Mouse (Mus musculus) liver, adult (tissue): ENCODE data around the gene Prr7.

Experiments used
- GATA4 ChIP-seq: IDR thresholded peaks from 2 replicates; pipeline ENCODE4 v1.6.1; 2014; ENCODE audit warnings: mild to moderate bottlenecking, low read length; ENCODE audit not compliant: insufficient replicate concordance

The Prr7 gene

DNA sequence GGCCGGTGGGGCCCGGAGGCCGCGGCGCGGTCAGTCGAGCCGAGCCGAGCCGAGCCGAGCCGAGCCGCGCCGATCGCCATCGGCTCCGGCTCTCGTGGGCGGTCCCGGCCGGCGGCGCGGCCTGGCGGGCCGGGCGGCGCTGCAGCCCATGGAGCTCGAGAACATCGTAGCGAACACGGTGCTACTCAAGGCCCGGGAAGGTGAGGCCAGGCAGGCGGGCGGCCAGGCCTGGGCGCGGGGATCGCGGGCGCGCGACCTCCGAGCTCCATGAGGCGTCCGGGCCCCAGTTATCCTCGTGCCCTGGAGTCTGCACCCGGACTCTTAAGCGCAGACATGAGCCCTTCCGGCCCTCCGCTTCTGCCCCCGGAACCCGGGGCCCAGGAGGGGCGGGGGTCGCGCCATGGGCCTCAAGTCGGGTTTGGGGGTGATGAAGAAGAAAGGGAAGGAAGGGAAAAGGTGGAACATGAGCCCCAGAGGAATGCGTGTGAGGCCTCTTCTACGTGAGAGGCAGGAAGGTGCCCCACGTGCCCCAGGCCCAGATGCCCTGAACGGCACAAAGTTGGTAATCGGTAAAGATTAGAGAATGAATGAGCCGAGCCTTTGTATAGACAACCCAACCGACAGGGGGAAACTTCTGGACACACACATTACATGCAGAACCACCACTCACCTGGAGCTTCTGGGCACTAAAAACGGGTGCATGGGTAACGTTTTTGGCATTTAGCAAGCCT lies 18.5 kb upstream of the Prr7 start:
- no peak for TF ChIP-seq GATA4

DNA sequence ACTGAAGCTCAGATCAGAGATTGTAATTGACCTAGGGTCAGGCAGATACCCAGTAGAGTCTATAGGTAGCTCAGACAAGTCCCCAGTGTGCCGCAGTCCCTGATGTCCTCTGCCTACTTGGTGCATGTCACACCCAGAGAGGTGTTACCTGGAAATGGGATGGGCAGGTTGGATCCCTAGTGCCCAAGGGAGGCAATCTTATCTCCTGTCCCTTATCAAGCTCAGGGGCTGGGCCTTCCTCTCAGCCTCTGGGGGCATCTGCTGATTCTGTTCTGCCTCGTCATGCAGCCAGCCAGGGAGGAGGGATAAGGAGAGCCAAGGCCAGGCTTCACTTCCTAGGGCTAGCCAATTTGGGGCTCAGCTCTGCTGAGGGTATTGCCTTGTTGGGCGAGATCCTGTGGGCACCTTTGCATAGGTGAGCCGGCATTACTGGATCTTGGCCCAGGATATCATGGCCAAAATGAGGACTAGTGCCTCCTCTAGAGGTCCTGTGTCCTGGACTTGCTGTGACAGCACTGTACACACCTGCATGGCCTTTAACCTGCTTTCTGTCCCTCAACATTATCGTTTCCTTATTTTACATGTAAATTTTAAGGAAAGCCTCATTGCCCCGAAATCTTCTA lies 17.5 kb upstream of the Prr7 start:
- no peak for TF ChIP-seq GATA4

DNA sequence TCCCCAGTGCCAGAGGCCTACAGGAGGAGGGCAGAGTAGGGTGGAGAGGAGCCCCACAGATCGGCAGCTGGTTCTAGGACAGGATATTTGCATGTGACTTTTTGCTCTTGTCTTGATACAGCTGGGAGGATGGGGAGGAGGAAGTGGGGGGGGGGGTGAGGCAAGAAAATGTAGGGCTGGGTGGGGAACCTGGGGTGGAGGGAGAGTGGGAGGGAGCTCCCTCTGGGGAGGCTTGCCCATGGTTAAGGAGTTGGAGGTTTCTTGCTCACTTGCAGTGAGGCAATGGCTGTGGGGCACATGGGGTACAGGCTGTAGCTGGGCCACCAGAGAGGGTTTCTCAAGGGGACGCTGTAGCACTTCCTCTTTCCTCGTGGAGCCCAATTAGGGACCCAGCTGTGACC lies 16.5 kb upstream of the Prr7 start:
- no peak for TF ChIP-seq GATA4

DNA sequence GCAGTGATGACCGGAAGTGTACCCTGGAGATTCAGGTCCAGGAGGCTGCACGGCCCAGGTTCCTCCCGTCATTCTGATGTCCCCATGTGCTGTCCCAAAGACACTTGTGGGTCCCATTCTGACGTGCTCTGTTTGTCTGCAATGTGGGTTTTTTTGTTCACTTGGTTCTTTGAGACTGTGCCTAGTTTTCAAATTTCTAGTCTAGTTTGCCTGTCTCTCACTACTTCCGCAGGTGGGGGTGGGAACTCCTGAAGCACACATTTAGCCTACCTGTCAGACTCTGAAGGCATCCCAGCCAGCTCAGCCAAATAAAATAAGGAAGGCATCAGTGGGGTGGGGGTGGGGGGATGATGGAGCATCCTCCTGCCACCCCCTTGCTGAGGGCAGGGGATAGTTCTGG lies 15.9 kb upstream of the Prr7 start:
- TF ChIP-seq GATA4, result no peak

DNA sequence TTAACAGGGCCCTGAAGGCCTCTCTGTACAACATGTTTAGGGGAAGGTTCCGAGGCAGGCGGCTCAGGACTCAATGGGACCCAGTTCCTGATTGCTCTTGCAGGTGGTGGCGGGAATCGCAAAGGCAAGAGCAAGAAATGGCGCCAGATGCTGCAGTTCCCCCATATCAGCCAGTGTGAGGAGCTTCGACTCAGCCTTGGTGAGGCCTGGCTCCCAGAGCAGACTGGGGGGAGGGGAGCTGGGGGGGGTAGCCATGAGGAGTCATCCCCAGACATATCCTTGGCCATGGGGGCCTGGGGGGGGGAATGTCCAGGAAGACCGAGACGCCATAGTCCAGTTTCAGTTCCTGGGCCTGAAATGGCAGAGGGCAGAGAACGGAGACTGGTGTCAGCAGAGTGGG lies 14.9 kb upstream of the Prr7 start:
- TF ChIP-seq GATA4, result no peak

DNA sequence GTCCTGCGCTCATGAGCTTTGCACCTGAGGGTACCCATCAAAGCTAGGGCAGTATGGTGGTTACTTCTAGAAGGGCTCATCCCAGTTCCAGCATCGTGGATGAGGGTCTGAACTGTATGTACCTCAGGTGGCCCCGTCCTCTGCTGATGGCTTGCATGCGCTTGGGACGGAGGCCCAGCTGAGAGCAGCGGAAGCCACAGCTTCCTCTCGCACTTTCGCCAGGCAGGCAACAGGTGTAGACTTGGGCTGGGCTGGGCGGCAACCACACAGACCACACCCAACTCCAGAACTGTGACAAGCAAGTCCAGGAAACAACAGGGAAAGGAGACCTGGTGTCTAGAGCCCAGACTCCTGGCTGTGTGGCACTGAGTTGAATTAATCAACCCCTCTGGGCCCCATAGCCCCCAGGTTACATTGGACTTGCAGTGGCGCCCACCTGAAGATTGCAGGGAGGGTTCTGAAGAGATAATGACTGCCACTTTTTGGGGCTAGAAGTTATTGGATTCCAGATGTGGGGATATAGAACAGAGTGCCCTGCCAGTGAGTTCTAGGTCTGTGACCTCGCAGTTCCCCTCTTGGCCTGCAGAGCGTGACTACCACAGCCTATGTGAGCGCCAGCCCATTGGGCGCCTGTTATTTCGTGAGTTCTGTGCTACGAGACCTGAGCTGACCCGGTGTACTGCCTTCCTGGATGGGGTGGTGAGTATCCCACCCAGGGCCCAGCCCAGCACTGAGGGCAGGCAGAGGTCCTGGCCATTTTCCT lies 14.2 kb upstream of the Prr7 start:
- TF ChIP-seq GATA4, result no peak

DNA sequence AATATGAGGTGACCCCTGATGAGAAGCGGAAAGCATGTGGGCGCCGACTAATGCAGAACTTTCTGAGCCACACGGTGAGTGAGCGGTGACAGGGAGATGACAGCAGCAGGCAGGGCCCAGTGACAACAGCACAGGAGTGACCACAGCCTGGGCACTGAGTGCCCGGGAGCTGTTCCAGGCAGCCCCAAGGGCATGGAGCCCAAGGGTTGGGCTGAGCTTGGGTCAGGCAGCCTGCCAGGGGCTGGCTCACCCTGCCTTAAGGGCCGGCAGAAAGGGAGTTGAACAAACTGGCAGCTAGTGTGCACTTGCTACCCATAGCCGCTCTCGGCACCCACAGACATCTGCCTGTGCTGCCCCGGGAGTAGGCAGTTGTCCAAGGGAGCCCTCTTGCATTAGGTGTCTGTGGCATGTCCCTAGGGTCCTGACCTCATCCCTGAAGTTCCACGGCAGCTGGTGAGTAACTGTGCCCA lies 13.5 kb upstream of the Prr7 start:
- no peak for TF ChIP-seq GATA4

DNA sequence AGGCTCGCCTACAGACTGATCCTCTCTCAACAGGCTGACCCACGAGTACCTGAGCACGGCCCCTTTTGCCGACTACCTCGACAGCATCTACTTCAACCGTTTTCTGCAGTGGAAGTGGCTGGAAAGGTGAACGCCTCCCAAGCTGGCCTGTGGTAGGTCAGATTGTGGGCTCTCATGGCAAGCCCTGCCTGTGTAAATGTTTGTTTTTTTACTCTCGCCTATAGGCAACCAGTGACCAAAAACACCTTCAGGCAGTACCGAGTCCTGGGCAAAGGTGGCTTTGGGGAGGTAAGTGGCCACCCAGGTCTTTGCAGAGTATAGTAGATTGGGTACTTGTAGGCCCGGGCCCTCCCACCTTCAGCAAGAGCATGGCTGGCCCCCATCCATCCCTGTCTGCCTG lies 12.8 kb upstream of the Prr7 start:
- TF ChIP-seq GATA4, result no peak

DNA sequence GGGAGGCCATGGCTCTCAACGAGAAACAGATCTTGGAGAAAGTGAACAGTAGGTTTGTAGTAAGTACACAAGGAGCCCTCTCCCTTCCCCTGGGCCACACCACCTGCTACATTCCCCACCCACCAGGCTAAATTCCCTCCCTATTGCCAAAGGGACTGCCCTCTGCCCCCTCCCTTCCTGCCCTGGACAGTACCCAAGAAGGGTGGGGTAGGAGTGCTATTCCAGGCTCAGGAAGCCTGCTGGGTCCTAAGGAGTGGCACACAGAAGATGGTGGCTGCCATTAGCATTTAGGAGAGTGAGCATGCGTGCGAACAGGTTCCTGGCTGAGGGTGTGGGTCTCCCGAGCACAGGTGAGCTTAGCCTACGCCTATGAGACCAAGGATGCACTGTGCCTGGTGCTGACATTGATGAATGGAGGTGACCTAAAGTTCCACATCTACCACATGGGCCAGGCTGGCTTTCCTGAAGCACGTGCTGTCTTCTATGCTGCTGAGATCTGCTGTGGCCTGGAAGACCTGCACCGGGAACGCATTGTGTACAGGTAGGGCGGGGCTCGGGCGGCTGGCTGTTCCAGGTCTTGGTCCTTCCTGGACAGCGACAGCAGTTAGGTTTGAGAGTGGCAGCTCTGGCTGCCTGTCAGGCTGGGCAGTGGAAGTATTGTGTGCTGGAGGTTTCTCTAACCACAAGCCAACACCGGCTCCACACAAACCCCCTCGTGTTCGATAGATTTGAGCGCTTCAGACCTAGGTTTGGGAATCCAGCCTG lies 12.1 kb upstream of the Prr7 start:
- no peak for TF ChIP-seq GATA4

DNA sequence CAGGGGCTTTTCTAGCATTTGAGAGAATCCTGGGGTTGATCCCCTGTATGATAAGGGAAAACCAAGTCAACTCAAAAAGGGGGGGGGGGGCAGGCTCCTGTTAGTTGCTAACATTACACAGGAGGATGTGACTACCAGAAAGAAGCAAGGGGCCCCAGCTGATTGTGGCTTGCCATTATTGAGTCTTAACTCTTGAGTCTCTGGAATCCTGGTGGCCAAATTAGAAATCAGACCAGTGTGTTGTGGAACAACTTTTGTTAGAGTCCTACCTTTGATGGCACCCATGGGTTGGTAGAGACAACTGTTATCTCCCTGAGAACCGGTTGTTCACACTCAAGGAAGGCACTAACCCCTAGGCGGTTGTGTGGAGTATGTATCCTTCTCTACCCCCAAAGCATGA lies 1.1 kb upstream of the Prr7 start:
- TF ChIP-seq GATA4, result no peak

DNA sequence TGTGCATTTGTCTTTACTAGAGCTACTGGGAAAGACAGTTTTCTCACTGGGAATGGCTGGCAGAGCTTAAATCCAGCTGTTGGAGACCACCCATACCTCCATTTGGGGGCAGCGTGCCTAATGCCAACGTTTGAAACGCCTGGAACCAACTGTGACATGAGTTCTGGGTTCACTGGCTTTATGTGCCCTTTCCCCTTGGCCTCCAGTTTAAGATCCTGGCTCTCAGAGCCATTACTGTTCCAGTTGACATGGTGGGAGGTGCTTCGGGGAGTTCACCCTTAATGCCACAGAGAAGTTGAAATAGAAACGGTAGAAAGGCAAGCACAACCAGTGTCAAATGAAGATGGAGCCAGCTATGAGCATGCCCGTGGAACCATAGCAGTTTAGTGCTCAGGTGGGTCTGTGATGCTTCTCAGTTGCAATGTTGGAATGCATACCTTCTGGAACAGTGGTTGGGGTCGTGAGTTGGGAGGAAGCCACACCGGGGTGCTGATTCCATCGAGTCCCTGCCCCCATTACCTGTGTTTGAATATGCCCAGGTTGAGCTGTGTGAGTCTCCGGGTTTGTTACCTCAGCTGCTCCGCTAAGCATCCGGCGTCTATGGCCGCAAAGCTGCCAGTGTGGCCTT lies 554 bp upstream of the Prr7 start:
- TF ChIP-seq GATA4, result no peak

DNA sequence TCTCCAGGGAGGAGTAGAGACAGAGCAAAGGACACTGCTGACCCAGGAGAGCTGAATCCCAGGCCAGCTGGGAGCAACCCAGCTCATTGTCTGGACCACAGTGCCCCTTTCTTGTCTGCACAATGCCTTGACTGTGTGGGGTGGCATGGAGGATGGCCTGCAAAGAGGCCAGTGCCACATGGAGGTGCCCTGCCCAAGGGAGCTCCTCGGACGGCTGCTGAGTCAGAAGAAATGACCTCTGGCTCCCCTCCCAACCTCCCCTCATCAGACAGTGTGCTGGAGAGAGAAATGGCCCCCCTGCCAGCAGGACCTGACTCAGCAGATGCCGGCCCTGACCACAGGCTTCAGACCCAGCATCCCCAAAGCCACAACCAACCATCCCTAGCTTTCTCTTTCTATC lies 1.1 kb downstream of the Prr7 start:
- no peak for TF ChIP-seq GATA4

DNA sequence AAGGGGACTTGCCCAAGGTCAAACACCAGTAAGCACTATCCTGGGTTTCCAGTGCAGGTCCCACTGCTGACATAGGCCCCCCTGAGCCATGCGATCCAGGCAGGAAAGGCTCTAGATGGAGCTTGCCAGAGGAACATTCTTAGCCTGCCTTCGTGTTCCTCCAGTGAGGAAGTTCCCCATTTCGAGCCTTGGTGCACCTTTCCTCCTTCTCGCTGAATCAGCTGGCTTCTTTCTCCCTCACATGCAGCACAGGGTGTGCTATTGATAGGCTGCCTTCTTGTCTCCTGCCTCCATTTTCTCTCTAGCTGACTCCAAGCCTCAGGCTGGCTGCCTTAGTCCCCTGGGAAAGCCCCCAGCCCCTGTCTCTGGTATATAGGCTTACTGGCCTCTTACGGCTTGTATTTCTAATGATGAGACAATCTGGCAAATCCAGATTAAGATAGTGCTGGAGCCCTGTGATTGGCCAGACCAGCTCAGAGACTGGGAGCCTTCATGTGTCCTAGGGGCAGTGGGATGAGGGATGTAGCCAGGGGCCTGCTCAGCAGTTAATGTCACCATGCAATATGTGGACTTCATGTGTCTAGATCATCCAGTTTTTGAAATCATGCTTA lies 1.9 kb downstream of the Prr7 start:
- no peak for TF ChIP-seq GATA4

DNA sequence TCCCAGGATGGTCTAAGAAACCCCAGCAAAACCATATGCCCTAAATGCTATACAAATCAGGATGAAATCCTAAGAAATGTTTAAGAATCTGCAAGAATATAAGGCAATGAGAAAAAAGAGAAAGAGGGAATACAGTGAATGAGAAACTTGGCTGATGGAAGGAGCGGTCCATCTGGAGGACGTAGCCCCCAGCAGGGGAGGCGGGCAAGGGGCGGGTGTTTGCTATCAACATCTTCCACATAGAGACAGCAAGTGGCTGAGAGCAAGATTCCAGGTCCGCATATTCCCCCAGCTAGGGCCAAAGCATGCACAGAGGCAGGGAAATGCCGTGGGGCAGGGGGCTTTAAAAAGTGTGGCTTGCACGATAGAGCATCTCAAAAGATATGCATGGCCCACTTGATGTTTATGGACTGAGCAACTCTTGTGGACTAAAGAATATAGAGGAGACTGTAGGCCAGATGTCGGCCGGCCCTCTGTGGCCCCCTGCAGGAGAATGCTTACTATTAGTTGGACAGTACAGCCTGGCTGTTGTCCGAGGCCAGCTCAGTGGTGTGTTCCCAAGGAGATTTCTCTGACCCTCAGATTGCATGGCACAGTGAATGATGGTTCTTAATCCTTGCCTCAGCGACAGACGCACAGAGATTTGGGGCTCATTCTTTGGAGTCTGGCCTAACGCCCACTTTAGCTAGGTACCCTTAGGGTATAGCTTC lies 4.9 kb downstream of the Prr7 start:
- TF ChIP-seq GATA4, result no peak
